Mouse (Mus musculus) neural tube, embryonic 15.5 days (tissue): ENCODE measurements around the gene Gm21797. TPM values are rescaled to one million over a fixed set of nuclear protein-coding genes. Genes with fewer than 3 reads are reported as not detected.
"Not testable (repeated sequence)": the region's sequence is repeated elsewhere in the genome, so short reads cannot be mapped to it uniquely, and the experiment has no call there.

Source experiments
- ATAC-seq: fragments of 200-750 bp; cut with Nextera tagmentation; 2 replicates; pipeline ENCODE4 v1.8.0; 2017; ENCODE audit warnings: mild to moderate bottlenecking, moderate TSS enrichment, moderate library complexity; ENCODE audit not compliant: low FRiP score
- H3K27ac ChIP-seq: fragments of 300-500 bp; sonication (generic); replicated peaks from 2 replicates; pipeline ENCODE4 v1.5.1; 2015; ENCODE audit warnings: mild to moderate bottlenecking, inconsistent platforms
- H3K27me3 ChIP-seq: fragments of 300-500 bp; sonication (generic); replicated peaks from 2 replicates; pipeline ENCODE4 v1.6.1; 2015; ENCODE audit warnings: inconsistent platforms
- H3K36me3 ChIP-seq: fragments of 300-500 bp; sonication (generic); 2 replicates; pipeline ENCODE4 v1.6.1; 2015; ENCODE audit warnings: inconsistent platforms
- H3K4me1 ChIP-seq: fragments of 300-500 bp; sonication (generic); 2 replicates; pipeline ENCODE4 v1.6.1; 2015; ENCODE audit warnings: inconsistent platforms
- H3K4me2 ChIP-seq: fragments of 300-500 bp; sonication (generic); 2 replicates; pipeline ENCODE4 v1.6.1; 2015; ENCODE audit warnings: inconsistent platforms, mild to moderate bottlenecking, moderate library complexity
- H3K4me3 ChIP-seq: fragments of 300-500 bp; sonication (generic); replicated peaks from 2 replicates; pipeline ENCODE4 v1.5.1; 2015; ENCODE audit warnings: mild to moderate bottlenecking, inconsistent platforms
- H3K9ac ChIP-seq: fragments of 300-500 bp; sonication (generic); replicated peaks from 2 replicates; pipeline ENCODE4 v1.6.1; 2015; ENCODE audit warnings: mild to moderate bottlenecking, inconsistent platforms
- H3K9me3 ChIP-seq: fragments of 300-500 bp; sonication (generic); replicated peaks from 2 replicates; pipeline ENCODE4 v1.6.1; 2016; ENCODE audit warnings: inconsistent platforms
- WGBS: fragments of 180-500 bp; shearing (Covaris S2); methylation state at CpG from one replicate; pipeline ENCODE4 v1.1.7; 2015; ENCODE audit warnings: mixed read lengths; 5-methylcytosine and 5-hydroxymethylcytosine counted together
- polyA plus RNA-seq: library from polyadenylated mRNA; unstranded; fragments of >200 nt; fragmentation: Nextera tagmentation; extraction: Ambion mirVana; gene quantifications from 2 replicates; pipeline ENCODE4 v1.2.1, GENCODE M21; 2015

The Gm21797 gene
- not detected in 2 replicates for polyA plus RNA-seq

DNA sequence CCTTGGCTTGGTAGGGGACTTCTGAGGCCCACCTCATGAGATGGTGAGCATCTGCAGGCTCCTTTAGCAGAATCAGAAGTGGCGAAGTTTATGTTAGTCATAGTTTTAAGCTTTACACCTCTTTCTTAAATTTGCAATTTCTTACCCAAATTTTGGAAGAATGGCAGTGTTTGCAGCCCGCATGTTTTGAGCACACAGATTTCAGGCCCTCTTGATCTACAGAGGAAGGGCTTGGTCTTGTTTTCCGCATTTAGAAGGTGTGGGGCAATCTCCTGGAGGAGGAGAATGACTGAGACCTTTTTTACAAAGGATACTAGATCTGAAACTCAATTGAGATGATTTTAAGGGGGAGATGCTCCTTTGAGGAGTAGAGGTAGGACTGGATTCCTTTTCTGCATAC is at the start of gene Gm21797:
TSS of gene Gm21797 (minus strand) at position 101 of the 400 bp plus-strand sequence.
- not testable (repeated sequence) for H3K9ac ChIP-seq, H3K36me3 ChIP-seq, H3K4me3 ChIP-seq, ATAC-seq, H3K4me1 ChIP-seq, H3K4me2 ChIP-seq, H3K9me3 ChIP-seq, H3K27ac ChIP-seq, H3K27me3 ChIP-seq
- no CpG with 5 or more reads among the region's 3 CpGs for WGBS

DNA sequence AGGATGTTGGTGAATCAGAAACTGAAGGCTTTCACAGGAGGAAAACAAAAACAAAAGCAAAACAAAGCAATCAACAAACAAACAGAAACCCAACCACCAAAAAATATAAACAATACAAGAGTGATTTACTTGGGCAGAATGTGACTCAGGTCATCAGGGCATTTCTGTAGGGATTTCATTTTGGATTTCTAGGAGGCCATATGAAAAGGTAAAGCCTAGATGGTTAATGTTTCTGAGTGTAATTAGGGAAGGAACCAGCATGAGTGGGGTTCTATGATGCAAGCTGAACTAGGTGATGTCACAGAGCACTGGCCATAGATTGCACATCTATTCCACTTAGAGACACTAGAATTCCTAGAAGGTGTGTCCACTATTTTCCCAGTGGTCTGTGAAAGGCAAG is 29.0 kb upstream of the Gm21797 start, which contains the start of gene Gm20795:
TSS of gene Gm20795 (plus strand) at position 301 of the 400 bp plus-strand sequence.
- H3K9ac ChIP-seq, H3K4me2 ChIP-seq, H3K36me3 ChIP-seq, H3K27me3 ChIP-seq, H3K9me3 ChIP-seq, ATAC-seq, H3K4me3 ChIP-seq, H3K4me1 ChIP-seq, H3K27ac ChIP-seq: not testable (repeated sequence)

Other genes starting within 250 kb of the Gm21797 start
- gene Gm21852, start 123.8 kb downstream of the Gm21797 start, polyA plus RNA-seq = not detected in 2 replicates
- not detected in 2 replicates for gene Gm20795, start 29.1 kb upstream of the Gm21797 start, polyA plus RNA-seq